Mouse (Mus musculus) right cerebral cortex, postnatal 36 days (tissue): ENCODE results near the gene Cpb1.

Experiments used
- DNase-seq, 2 experiments: peaks; one replicate each; pipeline ENCODE4 v3.0.0; 2022; ENCODE audit warnings: low spot score in 2 of 2, mixed read lengths in 1 of 2

Gene Cpb1

GRCm38 (mm10) chr3:20275633-20276032 is at the start of gene Cpb1:
Gene Cpb1, minus strand, starts transcription at chr3:20275733.
- no peak for DNase-seq

GRCm38 (mm10) chr3:20317233-20317632 is 41.7 kb upstream of the Cpb1 start:
- DNase-seq, result no peak

- DNase-seq, result no peak
Measured at GRCm38 (mm10) chr3:20309142-20309541, 33.6 kb upstream of the Cpb1 start.

- no peak for DNase-seq
Measured at GRCm38 (mm10) chr3:20307256-20307655, 31.7 kb upstream of the Cpb1 start.

- no peak for DNase-seq
Measured at GRCm38 (mm10) chr3:20304758-20305352, 29.3 kb upstream of the Cpb1 start.

- no peak for DNase-seq
Measured at GRCm38 (mm10) chr3:20295546-20295945, 20.0 kb upstream of the Cpb1 start.

- DNase-seq, result no peak
Measured at GRCm38 (mm10) chr3:20294542-20295348, 19.2 kb upstream of the Cpb1 start.

GRCm38 (mm10) chr3:20291370-20291769 is 15.8 kb upstream of the Cpb1 start:
- DNase-seq, result no peak

- no peak for DNase-seq
Measured at GRCm38 (mm10) chr3:20288761-20289160, 13.2 kb upstream of the Cpb1 start.

- no peak for DNase-seq
Measured at GRCm38 (mm10) chr3:20281796-20282195, 6.3 kb upstream of the Cpb1 start.

- no peak for DNase-seq
Measured at GRCm38 (mm10) chr3:20254566-20255479, 20.7 kb downstream of the Cpb1 start.

GRCm38 (mm10) chr3:20243913-20244312 is 31.6 kb downstream of the Cpb1 start:
- no peak for DNase-seq

GRCm38 (mm10) chr3:20242050-20242449 is 33.5 kb downstream of the Cpb1 start, which contains the start of gene Cpa3:
Gene Cpa3, minus strand, starts transcription at chr3:20242181.
- no peak for DNase-seq

GRCm38 (mm10) chr3:20239741-20240140 is 35.8 kb downstream of the Cpb1 start:
- DNase-seq, result no peak

- no peak for DNase-seq
Measured at GRCm38 (mm10) chr3:20236965-20237364, 38.6 kb downstream of the Cpb1 start.

- no peak for DNase-seq
Measured at GRCm38 (mm10) chr3:20229027-20229426, 46.5 kb downstream of the Cpb1 start.

- DNase-seq, result no peak
Measured at GRCm38 (mm10) chr3:20225429-20225828, 50.1 kb downstream of the Cpb1 start.

GRCm38 (mm10) chr3:20222926-20223698 is 52.4 kb downstream of the Cpb1 start:
- no peak for DNase-seq

GRCm38 (mm10) chr3:20222136-20222535 is 53.4 kb downstream of the Cpb1 start:
- DNase-seq, result no peak

GRCm38 (mm10) chr3:20198869-20199268 is 76.7 kb downstream of the Cpb1 start:
- peak in 1 of 2 experiments; percentile 16 for DNase-seq
